Mouse (Mus musculus): ENCODE results near the gene Kcnq2. TPM values are rescaled to one million over a fixed set of nuclear protein-coding genes. Genes with fewer than 3 reads are reported as not detected.

Gene Kcnq2
- total and polyA plus RNA-seq, 2 experiments from 2014 or later: 0.04 TPM; not detected in 1

DNA sequence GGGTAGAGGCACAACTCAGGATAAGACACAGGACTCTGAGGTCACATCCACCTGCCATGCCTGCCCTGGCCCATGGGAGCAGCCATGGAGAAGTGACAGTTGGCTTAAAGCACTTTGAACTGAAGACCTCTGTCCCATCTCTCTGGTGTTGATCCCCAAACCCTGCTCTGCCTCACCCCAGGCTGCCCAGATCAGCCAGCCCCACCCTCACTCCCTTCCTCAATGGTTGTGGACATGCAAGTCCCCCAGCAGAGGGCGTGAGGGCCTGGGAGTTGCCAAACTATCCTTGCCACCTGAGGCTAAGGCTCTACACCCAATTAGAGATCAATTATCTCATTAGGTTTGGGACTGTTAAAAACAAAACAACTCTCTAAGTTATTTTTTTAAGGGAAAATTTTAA lies 18.7 kb upstream of the Kcnq2 start:
- no peak overlapping the region for H3K9ac ChIP-seq (replicated peaks; ENCODE audit: low read depth, low read length)
- H3K27me3 ChIP-seq (ENCODE audit: control insufficient read depth, insufficient read depth, low read length): peaks cover 13% of the 10 kb centered on the region; the same call in 1 of the 2 replicates
- 20% methylated on average over 1 of the region's 1 CpGs for WGBS

DNA sequence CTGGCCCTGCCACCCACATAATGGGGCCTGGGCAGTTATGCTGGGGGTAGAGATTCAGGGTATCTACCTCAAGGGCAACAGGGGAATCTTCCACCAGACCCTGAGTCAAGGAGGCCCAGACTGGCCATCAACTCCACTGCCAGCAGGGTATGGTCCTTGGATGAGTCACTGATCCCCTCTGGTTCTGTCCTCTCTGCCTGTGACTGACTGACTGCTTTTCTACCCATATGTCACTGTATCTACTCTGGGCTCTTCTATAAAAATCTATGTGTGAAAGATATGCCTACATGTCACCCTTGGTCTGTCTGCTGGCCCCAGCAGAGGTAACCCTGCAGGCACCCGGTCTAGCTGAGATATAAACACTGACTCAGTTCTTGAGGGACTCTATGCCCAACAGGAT lies 18.0 kb upstream of the Kcnq2 start:
- DNase-seq (ENCODE audit: low spot score): no peak
- no peak overlapping the region for H3K4me3 ChIP-seq (ENCODE audit: low read depth, low read length)
- peaks cover 47% of the 10 kb centered on the region for H3K36me3 ChIP-seq (replicated peaks; ENCODE audit: control insufficient read depth, insufficient read depth, low read length)
- peaks cover 16% of the 10 kb centered on the region; the same call in 1 of the 2 replicates for H3K27me3 ChIP-seq (ENCODE audit: control insufficient read depth, insufficient read depth, low read length)
- WGBS: 79% methylated on average over 1 of the region's 1 CpGs
- ATAC-seq (ENCODE audit: insufficient read depth, low read depth): no peak
- no peak overlapping the region for H3K4me2 ChIP-seq (ENCODE audit: low read depth, low read length)
- no peak for TF ChIP-seq EP300 (IDR thresholded peaks at IDR 0.05; ENCODE audit: low read depth)
- TF ChIP-seq CTCF (IDR thresholded peaks at IDR 0.05; ENCODE audit: low read depth): no peak
- no peak overlapping the region for H3K9ac ChIP-seq (replicated peaks; ENCODE audit: low read depth, low read length)
- no peak overlapping the region for H3K27ac ChIP-seq (ENCODE audit: low read depth)
- H3K4me1 ChIP-seq (ENCODE audit: control insufficient read depth, insufficient read depth): peaks cover 28% of the 10 kb centered on the region
- no peaks in the 10 kb centered on the region for H3K9me3 ChIP-seq (replicated peaks; ENCODE audit: control insufficient read depth, low read length)

More for the DNA sequence above, 18.7 kb upstream of the Kcnq2 start:
- Histone ChIP-seq H3K4me1 (ENCODE audit: control insufficient read depth, insufficient read depth) (peaks cover 35% of the 10 kb centered on the region), H3K27ac (ENCODE audit: low read depth) (no peak overlapping the region), H3K9me3 (replicated peaks; ENCODE audit: control insufficient read depth, low read length) (no peaks in the 10 kb centered on the region), H3K4me3 (ENCODE audit: low read depth, low read length) (no peak overlapping the region), H3K36me3 (replicated peaks; ENCODE audit: control insufficient read depth, insufficient read depth, low read length) (peaks cover 40% of the 10 kb centered on the region), H3K4me2 (ENCODE audit: low read depth, low read length) (no peak overlapping the region)
- TF ChIP-seq CTCF (IDR thresholded peaks at IDR 0.05; ENCODE audit: low read depth) (peak; percentile 57), EP300 (IDR thresholded peaks at IDR 0.05; ENCODE audit: low read depth) (no peak)
- DNase-seq (ENCODE audit: low spot score) (no peak), ATAC-seq (ENCODE audit: insufficient read depth, low read depth) (no peak)

DNA sequence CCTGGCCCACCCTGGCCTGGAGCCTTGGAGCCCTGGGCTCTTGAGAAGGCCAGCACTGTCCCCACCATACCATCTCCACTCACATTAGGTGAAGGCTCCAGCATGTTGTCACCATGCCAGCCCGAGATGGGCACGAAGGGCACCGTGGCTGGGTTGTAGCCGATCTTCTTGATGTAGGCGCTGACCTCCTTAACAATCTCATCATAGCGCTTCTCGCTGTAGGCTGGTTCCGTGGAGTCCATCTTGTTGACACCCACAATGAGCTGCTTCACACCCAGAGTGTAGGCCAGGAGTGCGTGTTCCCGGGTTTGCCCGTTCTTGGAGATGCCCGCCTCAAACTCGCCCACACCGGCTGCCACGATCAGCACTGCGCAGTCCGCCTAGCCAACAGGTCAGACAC lies 17.6 kb upstream of the Kcnq2 start:
- no peak overlapping the region for H3K9ac ChIP-seq (replicated peaks; ENCODE audit: low read depth, low read length)
- no peak overlapping the region for H3K4me2 ChIP-seq (ENCODE audit: low read depth, low read length)
- peaks cover 16% of the 10 kb centered on the region; the same call in 1 of the 2 replicates for H3K27me3 ChIP-seq (ENCODE audit: control insufficient read depth, insufficient read depth, low read length)
- DNase-seq (ENCODE audit: low spot score): no peak
- H3K9me3 ChIP-seq (replicated peaks; ENCODE audit: control insufficient read depth, low read length): no peaks in the 10 kb centered on the region
- no peak for TF ChIP-seq CTCF (IDR thresholded peaks at IDR 0.05; ENCODE audit: low read depth)
- TF ChIP-seq EP300 (IDR thresholded peaks at IDR 0.05; ENCODE audit: low read depth): no peak
- peaks cover 51% of the 10 kb centered on the region for H3K36me3 ChIP-seq (replicated peaks; ENCODE audit: control insufficient read depth, insufficient read depth, low read length)
- peaks cover 24% of the 10 kb centered on the region for H3K4me1 ChIP-seq (ENCODE audit: control insufficient read depth, insufficient read depth)
- no peak overlapping the region for H3K4me3 ChIP-seq (ENCODE audit: low read depth, low read length)
- no peak for ATAC-seq (ENCODE audit: insufficient read depth, low read depth)
- no peak overlapping the region for H3K27ac ChIP-seq (ENCODE audit: low read depth)
- WGBS: 93% methylated on average over 17 of the region's 17 CpGs

DNA sequence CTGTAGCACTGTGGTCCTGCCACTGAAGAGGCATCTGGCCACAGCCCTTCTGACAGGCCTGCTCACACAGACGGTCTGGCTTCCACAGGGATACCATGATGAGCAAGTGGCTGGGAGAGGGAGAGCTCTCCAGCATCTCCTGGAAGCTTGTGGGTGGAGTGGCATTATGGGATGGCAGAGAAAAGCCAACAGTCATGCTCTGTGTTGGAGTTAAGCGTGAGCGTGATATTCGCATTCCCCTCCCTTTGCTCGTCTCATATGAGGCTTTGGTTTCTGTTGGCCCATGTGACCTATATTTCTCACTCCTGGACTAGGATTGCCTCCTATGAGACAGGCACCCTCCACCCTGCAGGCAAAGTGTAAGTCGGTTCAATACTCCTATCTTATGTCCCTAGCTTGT lies 15.2 kb upstream of the Kcnq2 start:
- DNase-seq (ENCODE audit: low spot score) (no peak), ATAC-seq (ENCODE audit: insufficient read depth, low read depth) (0 out of 2 replicates have a peak, but pooled peaks have one; percentile 6)
- no peak overlapping the region for H3K9ac ChIP-seq (replicated peaks; ENCODE audit: low read depth, low read length)
- no peak overlapping the region for H3K4me2 ChIP-seq (ENCODE audit: low read depth, low read length)
- WGBS: 59% methylated on average over 6 of the region's 6 CpGs
- H3K36me3 ChIP-seq (replicated peaks; ENCODE audit: control insufficient read depth, insufficient read depth, low read length): peaks cover 64% of the 10 kb centered on the region
- no peaks in the 10 kb centered on the region for H3K9me3 ChIP-seq (replicated peaks; ENCODE audit: control insufficient read depth, low read length)
- TF ChIP-seq CTCF (IDR thresholded peaks at IDR 0.05; ENCODE audit: low read depth) (no peak), EP300 (IDR thresholded peaks at IDR 0.05; ENCODE audit: low read depth) (no peak)
- H3K27me3 ChIP-seq (ENCODE audit: control insufficient read depth, insufficient read depth, low read length): 0 out of 2 replicates have a peak, but pooled peaks cover 10% of the 10 kb centered on the region
- peaks cover 13% of the 10 kb centered on the region for H3K4me1 ChIP-seq (ENCODE audit: control insufficient read depth, insufficient read depth)
- no peak overlapping the region for H3K4me3 ChIP-seq (ENCODE audit: low read depth, low read length)
- no peak overlapping the region for H3K27ac ChIP-seq (ENCODE audit: low read depth)

DNA sequence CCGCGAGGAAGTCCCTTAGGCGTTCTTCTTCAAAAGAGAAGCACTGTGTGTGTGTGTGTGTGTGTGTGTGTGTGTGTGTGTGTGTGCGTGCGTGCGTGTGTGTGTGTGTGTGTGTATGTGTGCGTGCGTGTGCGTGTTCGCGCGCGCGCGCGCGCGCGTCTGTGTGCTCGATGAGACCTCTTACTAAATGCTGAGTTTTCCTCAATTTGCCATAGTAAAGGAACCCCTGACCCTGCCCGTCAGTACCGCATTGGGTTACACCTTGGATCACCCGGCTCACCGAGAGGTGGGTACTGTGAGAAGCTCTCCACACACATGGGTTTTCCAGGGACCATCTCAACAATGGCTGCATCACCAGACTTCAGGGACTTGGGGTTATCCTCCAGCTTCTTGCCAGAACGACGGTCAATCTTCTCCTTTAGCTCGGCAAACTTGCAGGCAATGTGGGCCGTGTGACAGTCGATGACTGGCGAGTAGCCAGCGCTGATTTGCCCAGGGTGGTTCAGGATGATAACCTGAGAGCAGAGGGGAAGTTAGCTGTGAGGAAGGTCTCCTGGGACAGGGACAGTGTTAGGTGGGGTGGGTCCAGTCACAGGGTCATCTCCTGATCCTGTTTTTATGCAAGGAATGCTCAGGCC lies 13.3 kb upstream of the Kcnq2 start:
- Histone ChIP-seq H3K9me3 (replicated peaks; ENCODE audit: control insufficient read depth, low read length) (no peaks in the 10 kb centered on the region), H3K4me1 (ENCODE audit: control insufficient read depth, insufficient read depth) (no peaks in the 10 kb centered on the region), H3K27ac (ENCODE audit: low read depth) (no peak overlapping the region), H3K9ac (replicated peaks; ENCODE audit: low read depth, low read length) (no peak overlapping the region), H3K4me3 (ENCODE audit: low read depth, low read length) (peak overlapping the region; percentile 35), H3K27me3 (ENCODE audit: control insufficient read depth, insufficient read depth, low read length) (0 out of 2 replicates have a peak, but pooled peaks cover 14% of the 10 kb centered on the region), H3K4me2 (ENCODE audit: low read depth, low read length) (peak overlapping the region; percentile 65), H3K36me3 (replicated peaks; ENCODE audit: control insufficient read depth, insufficient read depth, low read length) (peaks cover 62% of the 10 kb centered on the region)
- TF ChIP-seq EP300 (IDR thresholded peaks at IDR 0.05; ENCODE audit: low read depth) (no peak), CTCF (IDR thresholded peaks at IDR 0.05; ENCODE audit: low read depth) (no peak)
- DNase-seq (ENCODE audit: low spot score) (no peak), ATAC-seq (ENCODE audit: insufficient read depth, low read depth) (no peak)
- 32% methylated on average over 31 of the region's 31 CpGs for WGBS

Measured in heart, postnatal 0 days (tissue).